Mouse (Mus musculus) spleen, adult 10 weeks (tissue): Measurements from ENCODE around the gene Lurap1l. TPM values are rescaled to one million over a fixed set of nuclear protein-coding genes. Genes with fewer than 3 reads are reported as not detected.

ENCODE experiments used
- polyA plus RNA-seq: library from polyadenylated mRNA; stranded (reverse); fragments of 350-450 nt; fragmentation: Illumina TruSeq; extraction: RNeasy Lipid Tissue Mini Kit (QIAGEN cat#74804); gene quantifications from one replicate; pipeline ENCODE4 v1.2.3, GENCODE M21; 2015; ENCODE audit warnings: low replicate concordance; ENCODE audit not compliant: insufficient read depth

The Lurap1l gene
- polyA plus RNA-seq = 6.0 TPM

GRCm38 (mm10) chr4:80910481-80910870 lies at the start of gene Lurap1l:
Gene Lurap1l, plus strand, starts transcription at chr4:80910646.

Other genes with a start within 250 kb of the Lurap1l start
- gene Tyrp1, start 76.5 kb upstream of the Lurap1l start, polyA plus RNA-seq = not detected